Mouse (Mus musculus) liver, embryonic 15.5 days (tissue): ENCODE measurements around the gene Klhl29. TPM values are rescaled to one million over a fixed set of nuclear protein-coding genes. Genes with fewer than 3 reads are reported as not detected.

Experiments used
- ATAC-seq: fragments of 200-750 bp; cut with Nextera tagmentation; 2 replicates; pipeline ENCODE4 v1.8.0; 2017; ENCODE audit warnings: moderate number of reproducible peaks, mild to moderate bottlenecking, moderate library complexity; ENCODE audit not compliant: insufficient read depth
- H3K27ac ChIP-seq: fragments of 300-500 bp; sonication (generic); replicated peaks from 2 replicates; pipeline ENCODE4 v1.5.1; 2015; ENCODE audit warnings: mild to moderate bottlenecking, inconsistent platforms
- H3K27me3 ChIP-seq: fragments of 300-500 bp; sonication (generic); 2 replicates; pipeline ENCODE4 v1.6.1; 2015; ENCODE audit warnings: mild to moderate bottlenecking, inconsistent platforms
- H3K36me3 ChIP-seq: fragments of 300-500 bp; sonication (generic); replicated peaks from 2 replicates; pipeline ENCODE4 v1.6.1; 2015; ENCODE audit warnings: moderate library complexity, mild to moderate bottlenecking, inconsistent platforms
- H3K4me1 ChIP-seq: fragments of 300-500 bp; sonication (generic); replicated peaks from 2 replicates; pipeline ENCODE4 v1.6.1; 2015; ENCODE audit warnings: inconsistent platforms
- H3K4me2 ChIP-seq: fragments of 300-500 bp; sonication (generic); 2 replicates; pipeline ENCODE4 v1.6.1; 2015; ENCODE audit warnings: moderate library complexity, mild to moderate bottlenecking, inconsistent platforms
- H3K4me3 ChIP-seq: fragments of 300-500 bp; sonication (generic); replicated peaks from 2 replicates; pipeline ENCODE4 v1.5.1; 2015; ENCODE audit warnings: mild to moderate bottlenecking, inconsistent platforms
- H3K9ac ChIP-seq: fragments of 300-500 bp; sonication (generic); 2 replicates; pipeline ENCODE4 v1.6.1; 2015; ENCODE audit warnings: moderate library complexity, mild to moderate bottlenecking, inconsistent platforms
- H3K9me3 ChIP-seq: fragments of 300-500 bp; sonication (generic); replicated peaks from 2 replicates; pipeline ENCODE4 v1.6.1; 2016; ENCODE audit warnings: inconsistent platforms
- WGBS: fragments of 180-500 bp; shearing (Covaris S2); methylation state at CpG from one replicate; pipeline ENCODE4 v1.1.7; 2015; ENCODE audit warnings: mixed read lengths; ENCODE audit not compliant: insufficient replicate concordance; 5-methylcytosine and 5-hydroxymethylcytosine counted together
- polyA plus RNA-seq: library from polyadenylated mRNA; unstranded; fragments of >200 nt; fragmentation: Nextera tagmentation; extraction: Ambion mirVana; gene quantifications from 2 replicates; pipeline ENCODE4 v1.2.1, GENCODE M21; 2015

Klhl29 gene
- polyA plus RNA-seq, 1 experiment from 2014 or later = 0.07 TPM

DNA sequence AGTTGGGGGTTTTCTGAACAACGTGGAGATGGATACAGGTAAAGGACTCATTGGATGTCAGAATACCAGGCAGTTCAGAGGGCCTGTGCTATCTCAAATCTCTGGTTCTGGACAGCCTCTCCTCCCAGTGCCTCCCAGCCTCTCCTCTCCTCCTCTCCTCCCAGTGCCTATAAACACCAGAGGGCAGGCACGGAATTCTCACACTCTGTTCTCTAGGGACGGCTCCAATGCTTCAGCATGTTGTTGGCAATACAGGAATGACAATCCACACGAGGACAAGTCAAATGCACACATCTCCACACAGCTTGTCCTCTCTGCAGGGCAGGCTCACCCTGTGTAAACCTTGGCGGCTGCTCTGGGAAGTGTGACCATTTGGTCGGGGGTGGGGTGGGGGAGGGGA, 128.0 kb downstream of the Klhl29 start:
- H3K4me3 ChIP-seq = no peak overlapping the region
- no peak overlapping the region for H3K4me2 ChIP-seq
- H3K9ac ChIP-seq = no peak overlapping the region
- H3K4me1 ChIP-seq = no peaks in the 10 kb centered on the region
- no peaks in the 10 kb centered on the region for H3K9me3 ChIP-seq
- H3K27ac ChIP-seq = no peak overlapping the region
- no peaks in the 10 kb centered on the region for H3K27me3 ChIP-seq
- ATAC-seq = no peak
- WGBS = 14% methylated on average over 6 of the region's 6 CpGs
- H3K36me3 ChIP-seq = no peaks in the 10 kb centered on the region

DNA sequence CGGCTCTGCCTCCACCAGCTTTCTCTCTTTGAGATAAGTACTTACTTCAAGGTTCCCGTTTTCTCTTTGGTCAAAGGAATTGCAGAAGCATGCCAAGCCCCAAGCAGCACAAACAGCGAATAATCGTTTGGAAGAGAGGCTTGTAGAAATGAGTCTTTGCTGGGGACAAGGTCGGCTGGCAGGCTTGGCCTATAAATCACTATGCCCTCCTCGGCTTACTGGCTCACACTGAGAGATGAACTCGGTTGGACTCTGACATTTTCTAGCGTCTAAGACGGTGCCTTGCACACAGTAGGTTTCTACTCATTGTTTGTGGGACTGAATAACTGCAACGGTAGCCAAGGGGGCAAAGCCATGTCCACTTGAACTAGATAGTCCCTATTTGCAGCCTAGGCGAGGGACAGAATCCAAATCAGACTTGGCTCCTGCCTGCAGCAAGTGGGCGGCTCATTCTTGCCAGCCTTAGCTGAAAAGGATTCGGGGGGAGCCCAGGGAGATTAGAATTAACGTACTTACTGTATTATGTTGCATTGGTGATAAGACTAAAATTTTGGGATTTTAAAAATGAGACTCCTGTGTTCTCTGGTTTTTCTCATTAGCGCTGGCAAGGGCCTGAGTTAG, 128.7 kb downstream of the Klhl29 start:
- Histone ChIP-seq H3K27ac (no peak overlapping the region), H3K4me1 (no peaks in the 10 kb centered on the region), H3K4me3 (no peak overlapping the region), H3K36me3 (no peaks in the 10 kb centered on the region), H3K9ac (no peak overlapping the region), H3K9me3 (no peaks in the 10 kb centered on the region), H3K4me2 (no peak overlapping the region), H3K27me3 (no peaks in the 10 kb centered on the region)
- WGBS = 54% methylated on average over 15 of the region's 15 CpGs
- ATAC-seq = no peak

DNA sequence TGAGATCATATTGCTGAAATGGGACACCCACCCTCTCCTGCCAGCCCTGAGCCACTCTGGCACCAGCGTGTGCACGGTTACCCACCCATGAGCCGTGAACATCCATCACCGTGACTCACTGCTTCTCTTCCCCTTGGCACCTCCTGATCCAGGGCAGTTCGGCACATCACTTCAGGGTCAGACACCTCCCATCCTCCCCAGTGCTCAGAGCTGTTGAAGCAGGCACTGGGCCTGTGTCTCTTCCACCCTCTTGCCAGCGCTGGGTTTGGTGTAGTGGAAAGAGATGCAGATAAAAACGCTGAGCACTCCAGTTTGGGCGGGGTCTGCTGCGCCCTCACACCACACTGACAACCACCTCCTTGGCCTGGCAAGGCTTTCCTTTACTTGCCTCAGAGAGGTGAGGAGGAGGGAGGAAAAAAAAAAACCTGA, 129.3 kb downstream of the Klhl29 start:
- ATAC-seq = no peak
- Histone ChIP-seq H3K4me3 (no peak overlapping the region), H3K27ac (no peak overlapping the region), H3K4me2 (no peak overlapping the region), H3K36me3 (no peaks in the 10 kb centered on the region), H3K9me3 (no peaks in the 10 kb centered on the region), H3K27me3 (no peaks in the 10 kb centered on the region), H3K4me1 (no peaks in the 10 kb centered on the region), H3K9ac (no peak overlapping the region)
- 63% methylated on average over 9 of the region's 9 CpGs for WGBS

- H3K4me1 ChIP-seq = no peaks in the 10 kb centered on the region
- ATAC-seq = no peak
- WGBS = 45% methylated on average over 4 of the region's 4 CpGs
- no peaks in the 10 kb centered on the region for H3K36me3 ChIP-seq
- H3K4me3 ChIP-seq = no peak overlapping the region
- H3K27ac ChIP-seq = no peak overlapping the region
- H3K4me2 ChIP-seq = no peak overlapping the region
- H3K27me3 ChIP-seq = no peaks in the 10 kb centered on the region
- no peak overlapping the region for H3K9ac ChIP-seq
- no peaks in the 10 kb centered on the region for H3K9me3 ChIP-seq
Observed at GRCm38 (mm10) chr12:5245207-5245597, 130.3 kb downstream of the Klhl29 start.

DNA sequence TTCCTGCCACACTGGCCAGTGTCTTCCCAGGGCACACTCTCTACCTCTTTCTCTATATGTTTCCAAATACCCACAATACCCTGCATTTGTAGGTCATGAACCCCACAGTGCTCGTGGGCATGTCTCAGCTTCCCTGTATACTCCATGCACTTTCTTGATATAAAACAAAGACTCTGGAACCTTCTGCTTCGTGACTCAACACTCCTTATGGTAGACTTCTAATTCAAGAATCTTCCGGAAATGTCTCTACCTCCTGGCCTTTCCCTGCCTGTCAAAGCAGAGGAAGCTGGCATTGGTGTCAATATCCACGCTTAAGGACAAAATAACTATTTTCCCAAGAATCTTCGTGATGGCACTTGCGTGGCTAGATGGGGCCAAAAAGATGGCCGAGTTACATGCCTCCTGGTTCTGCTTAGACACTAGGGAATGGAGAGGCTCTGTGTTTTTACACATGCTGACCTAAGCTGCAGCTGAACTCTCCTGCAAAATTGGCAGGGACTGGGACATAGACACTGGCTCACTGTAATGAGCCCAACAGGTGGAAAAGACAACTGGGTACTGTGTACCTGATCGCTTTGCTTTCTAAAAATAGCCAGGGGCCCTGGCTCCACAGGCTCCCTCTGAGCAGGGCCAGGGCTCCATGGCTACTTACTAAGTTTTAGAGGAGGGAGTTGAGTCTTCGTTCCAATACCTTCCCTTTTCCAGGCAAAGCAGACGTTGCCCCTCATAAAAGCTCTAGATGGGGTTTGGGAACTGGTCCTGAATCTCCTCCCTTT, 130.9 kb downstream of the Klhl29 start:
- Histone ChIP-seq H3K4me1 (no peaks in the 10 kb centered on the region), H3K27ac (no peak overlapping the region), H3K9ac (no peak overlapping the region), H3K9me3 (no peaks in the 10 kb centered on the region), H3K4me2 (no peak overlapping the region), H3K36me3 (no peaks in the 10 kb centered on the region), H3K4me3 (no peak overlapping the region), H3K27me3 (no peaks in the 10 kb centered on the region)
- ATAC-seq = no peak
- 59% methylated on average over 10 of the region's 10 CpGs for WGBS

GRCm38 (mm10) chr12:5243867-5244266, 131.6 kb downstream of the Klhl29 start:
- no peak overlapping the region for H3K27ac ChIP-seq
- 71% methylated on average over 6 of the region's 6 CpGs for WGBS
- no peak for ATAC-seq
- H3K4me1 ChIP-seq = no peaks in the 10 kb centered on the region
- no peaks in the 10 kb centered on the region for H3K36me3 ChIP-seq
- H3K9ac ChIP-seq = no peak overlapping the region
- no peaks in the 10 kb centered on the region for H3K9me3 ChIP-seq
- H3K4me2 ChIP-seq = no peak overlapping the region
- H3K4me3 ChIP-seq = no peak overlapping the region
- H3K27me3 ChIP-seq = no peaks in the 10 kb centered on the region

- Histone ChIP-seq H3K9me3 (no peaks in the 10 kb centered on the region), H3K9ac (no peak overlapping the region), H3K27ac (no peak overlapping the region), H3K4me2 (no peak overlapping the region), H3K27me3 (no peaks in the 10 kb centered on the region), H3K4me1 (no peaks in the 10 kb centered on the region), H3K36me3 (no peaks in the 10 kb centered on the region), H3K4me3 (no peak overlapping the region)
- ATAC-seq = no peak
- 41% methylated on average over 4 of the region's 4 CpGs for WGBS
Observed at GRCm38 (mm10) chr12:5243449-5243848, 132.0 kb downstream of the Klhl29 start.

- H3K27me3 ChIP-seq = no peaks in the 10 kb centered on the region
- WGBS = 65% methylated on average over 8 of the region's 8 CpGs
Observed at GRCm38 (mm10) chr12:5242551-5243330, 132.7 kb downstream of the Klhl29 start.

GRCm38 (mm10) chr12:5239451-5240245, 135.8 kb downstream of the Klhl29 start:
- ATAC-seq = no peak
- H3K4me2 ChIP-seq = no peak overlapping the region
- WGBS = 68% methylated on average over 17 of the region's 17 CpGs

More at GRCm38 (mm10) chr12:5242551-5243330, 132.7 kb downstream of the Klhl29 start:
- Histone ChIP-seq H3K4me1 (no peaks in the 10 kb centered on the region), H3K4me2 (no peak overlapping the region), H3K9ac (no peak overlapping the region), H3K36me3 (no peaks in the 10 kb centered on the region), H3K27ac (no peak overlapping the region), H3K9me3 (no peaks in the 10 kb centered on the region), H3K4me3 (no peak overlapping the region)
- ATAC-seq = no peak

DNA sequence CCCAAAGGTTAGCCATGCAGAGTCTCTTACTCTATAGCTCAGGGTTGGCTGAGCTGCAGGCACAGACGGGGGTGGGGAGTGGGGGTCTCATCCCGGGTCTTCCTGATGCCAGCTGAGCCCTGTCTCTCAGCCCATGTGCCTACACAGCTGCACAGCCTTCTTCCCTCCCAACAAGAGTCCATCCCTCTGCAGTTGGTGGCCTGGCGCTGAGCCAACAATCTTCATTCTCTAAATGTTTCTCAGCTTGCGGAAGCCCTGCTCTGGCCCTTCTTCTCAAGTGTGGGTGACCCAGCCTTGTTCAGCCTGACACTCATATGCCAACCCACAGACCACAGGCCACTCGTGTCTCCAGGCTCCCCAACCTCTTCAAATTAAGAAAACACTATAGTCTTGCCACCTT, 138.4 kb downstream of the Klhl29 start:
- Histone ChIP-seq H3K27ac (no peak overlapping the region), H3K9me3 (no peaks in the 10 kb centered on the region), H3K36me3 (no peaks in the 10 kb centered on the region), H3K27me3 (no peaks in the 10 kb centered on the region), H3K9ac (no peak overlapping the region), H3K4me3 (no peak overlapping the region), H3K4me1 (no peaks in the 10 kb centered on the region), H3K4me2 (no peak overlapping the region)
- WGBS = 54% methylated on average over 5 of the region's 5 CpGs
- ATAC-seq = no peak

More at GRCm38 (mm10) chr12:5239451-5240245, 135.8 kb downstream of the Klhl29 start:
- Histone ChIP-seq H3K4me1 (no peaks in the 10 kb centered on the region), H3K4me3 (no peak overlapping the region), H3K36me3 (no peaks in the 10 kb centered on the region), H3K27ac (no peak overlapping the region), H3K9me3 (no peaks in the 10 kb centered on the region), H3K27me3 (no peaks in the 10 kb centered on the region), H3K9ac (no peak overlapping the region)
